Mouse (Mus musculus) stomach, postnatal 0 days (tissue): ENCODE measurements at regions not wholly inside any gene's neighbourhood (a gene's known extent, or its start where the extent isn't known, plus 50 kb on each side); places are given as distances from the start of the nearest gene placed in this dataset.

Experiments used
- ATAC-seq: fragments of 200-750 bp; cut with Nextera tagmentation; 2 replicates; pipeline ENCODE4 v1.8.0; 2017; ENCODE audit not compliant: low FRiP score, low TSS enrichment
- DNase-seq: peaks from one replicate; pipeline ENCODE4 v3.0.0-alpha.2; 2016; ENCODE audit warnings: low spot score
- H3K27ac ChIP-seq: fragments of 300-500 bp; sonication (generic); replicated peaks from 2 replicates; pipeline ENCODE4 v1.5.1; 2014; ENCODE audit warnings: mild to moderate bottlenecking, control low read depth
- H3K27me3 ChIP-seq: fragments of 300-500 bp; sonication (generic); 2 replicates; pipeline ENCODE4 v1.6.1; 2014; ENCODE audit warnings: low read length; ENCODE audit not compliant: control insufficient read depth, insufficient read depth
- H3K36me3 ChIP-seq: fragments of 300-500 bp; sonication (generic); 2 replicates; pipeline ENCODE4 v1.6.1; 2014; ENCODE audit warnings: low read length, mixed read lengths; ENCODE audit not compliant: control insufficient read depth, insufficient read depth
- H3K4me1 ChIP-seq: fragments of 300-500 bp; sonication (generic); replicated peaks from 2 replicates; pipeline ENCODE4 v1.6.1; 2014; ENCODE audit warnings: antibody characterized with exemption; ENCODE audit not compliant: control insufficient read depth, insufficient read depth
- H3K4me2 ChIP-seq: fragments of 300-500 bp; sonication (generic); replicated peaks from 2 replicates; pipeline ENCODE4 v1.6.1; 2014; ENCODE audit warnings: low read depth, mild to moderate bottlenecking, control low read depth, moderate library complexity
- H3K4me3 ChIP-seq: fragments of 300-500 bp; sonication (generic); 2 replicates; pipeline ENCODE4 v1.5.1; 2014; ENCODE audit warnings: low read depth, low read length, control low read depth
- H3K9ac ChIP-seq: fragments of 300-500 bp; sonication (generic); 2 replicates; pipeline ENCODE4 v1.6.1; 2014; ENCODE audit warnings: mild to moderate bottlenecking, low read length, control low read depth, mixed read lengths
- H3K9me3 ChIP-seq: fragments of 300-500 bp; sonication (generic); 2 replicates; pipeline ENCODE4 v1.6.1; 2016; ENCODE audit warnings: low read length; ENCODE audit not compliant: control insufficient read depth
- CTCF ChIP-seq: IDR thresholded peaks from 2 replicates; pipeline ENCODE4 v1.5.1; 2016; ENCODE audit warnings: antibody characterized with exemption, low read depth, mild to moderate bottlenecking, moderate library complexity
- EP300 ChIP-seq: optimal IDR thresholded peaks from 2 replicates; pipeline ENCODE3; 2016; ENCODE audit warnings: antibody characterized with exemption
- WGBS: fragments of 180-500 bp; shearing (Covaris S2); extraction: QIAGEN DNeasy Blood & Tissue Kit; methylation state at CpG from one replicate; pipeline ENCODE4 v1.1.7; 2014; 5-methylcytosine and 5-hydroxymethylcytosine counted together

DNA sequence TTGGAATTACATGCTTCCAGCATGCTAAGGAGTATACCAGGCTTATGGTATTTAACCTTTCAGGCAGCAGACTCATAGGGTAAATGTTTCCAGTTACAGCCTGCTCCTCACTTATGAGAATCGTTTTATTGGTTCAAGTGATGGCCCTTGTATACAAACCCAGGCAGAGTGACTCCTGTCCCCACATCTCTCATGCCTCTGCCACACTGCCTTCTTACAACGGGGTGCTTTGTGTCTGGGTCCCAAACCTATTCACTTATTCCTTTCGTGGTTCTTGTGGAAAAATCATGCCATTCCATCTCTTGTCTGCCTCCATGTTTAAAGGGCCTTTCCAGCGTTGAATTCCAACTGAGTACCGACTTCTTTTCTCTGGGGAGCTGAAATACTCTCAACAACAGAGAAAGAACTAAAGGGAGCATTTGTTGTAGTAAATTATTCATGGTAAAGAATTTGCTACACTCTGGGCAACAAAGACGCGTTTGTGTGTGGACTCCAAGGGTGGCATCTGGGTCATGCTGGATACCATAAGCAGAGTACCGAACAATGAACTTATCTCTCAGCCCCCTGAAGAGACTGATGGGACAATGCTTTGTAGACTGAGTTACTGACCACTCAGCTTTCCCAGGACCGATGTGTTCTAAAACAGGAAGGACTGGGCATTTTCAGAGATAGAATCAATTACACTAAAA lies 291.6 kb downstream of the Pten start:
- no peak for TF ChIP-seq EP300
- no peak for TF ChIP-seq CTCF
- ATAC-seq = no peak

DNA sequence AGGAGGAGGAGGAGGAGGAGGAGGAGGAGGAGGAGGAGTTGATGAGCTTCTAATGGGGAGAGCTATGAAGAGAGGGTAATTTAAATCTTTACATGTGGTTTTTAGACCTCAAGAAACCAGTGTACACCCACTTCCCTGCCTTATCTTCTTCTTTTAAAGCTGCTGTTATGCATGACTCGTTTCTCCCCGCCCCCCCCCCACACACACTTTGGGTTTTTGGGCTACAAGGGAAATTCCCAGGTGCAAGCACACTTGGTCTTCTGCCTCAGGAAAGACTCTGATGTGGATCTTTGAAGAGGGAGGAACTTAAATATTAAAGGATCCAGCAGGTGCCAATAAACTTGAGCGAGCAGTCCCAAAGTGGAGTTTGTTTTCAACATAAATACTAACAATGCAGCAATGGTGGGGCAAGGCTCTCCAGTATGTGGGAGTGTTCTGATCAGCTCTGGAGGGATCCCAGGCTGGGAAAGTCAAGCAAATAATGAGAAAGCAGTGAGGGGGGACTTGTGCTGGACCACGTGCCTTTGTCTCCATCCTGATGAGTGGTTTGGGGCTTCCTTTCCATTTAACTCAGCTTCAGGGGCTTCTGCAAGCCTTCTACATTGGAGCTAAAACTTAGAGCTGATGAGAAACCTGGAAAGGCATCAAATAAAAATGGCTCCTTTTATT lies 296.0 kb downstream of the Pten start:
- Histone ChIP-seq H3K9me3 (no peaks in the 10 kb centered on the region), H3K27me3 (no peaks in the 10 kb centered on the region), H3K9ac (no peak overlapping the region), H3K4me1 (no peaks in the 10 kb centered on the region), H3K36me3 (no peaks in the 10 kb centered on the region), H3K4me3 (no peak overlapping the region), H3K4me2 (no peak overlapping the region), H3K27ac (no peak overlapping the region)
- ATAC-seq (no peak), DNase-seq (no peak)
- 72% methylated on average over 4 of the region's 4 CpGs for WGBS
- TF ChIP-seq EP300 (no peak), CTCF (no peak)

More for the DNA sequence above, 291.6 kb downstream of the Pten start:
- Histone ChIP-seq H3K4me1 (no peaks in the 10 kb centered on the region), H3K4me2 (no peak overlapping the region), H3K9me3 (no peaks in the 10 kb centered on the region), H3K36me3 (no peaks in the 10 kb centered on the region), H3K4me3 (no peak overlapping the region), H3K9ac (no peak overlapping the region), H3K27me3 (no peaks in the 10 kb centered on the region), H3K27ac (no peak overlapping the region)
- DNase-seq = no peak
- 79% methylated on average over 9 of the region's 9 CpGs for WGBS

DNA sequence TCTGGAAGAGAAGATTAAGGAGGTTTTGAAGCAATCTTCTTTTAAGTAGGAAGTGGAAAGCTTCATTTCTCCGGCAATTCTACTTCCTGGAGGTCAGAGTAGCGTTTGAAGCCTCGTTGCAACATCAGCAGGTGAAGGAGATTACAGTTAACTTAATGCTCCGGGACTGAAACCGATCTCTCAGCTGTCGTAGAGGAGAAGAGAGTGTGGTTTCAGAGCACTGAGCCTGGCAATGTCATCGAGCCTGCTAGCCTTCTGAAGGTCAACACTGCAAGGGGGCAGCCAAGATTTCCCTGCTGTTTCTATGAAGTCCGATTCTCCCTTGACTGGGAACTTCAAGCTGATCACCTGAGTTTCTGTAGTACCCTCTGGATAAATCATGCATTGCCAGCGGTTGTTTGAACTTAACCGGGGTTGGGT lies 299.1 kb downstream of the Pten start:
- WGBS = 48% methylated on average over 10 of the region's 10 CpGs
- Histone ChIP-seq H3K27ac (no peak overlapping the region), H3K9ac (no peak overlapping the region), H3K4me1 (no peaks in the 10 kb centered on the region), H3K4me2 (no peak overlapping the region), H3K27me3 (no peaks in the 10 kb centered on the region), H3K9me3 (no peaks in the 10 kb centered on the region), H3K36me3 (no peaks in the 10 kb centered on the region), H3K4me3 (no peak overlapping the region)
- DNase-seq (no peak), ATAC-seq (no peak)
- TF ChIP-seq CTCF (no peak), EP300 (no peak)

DNA sequence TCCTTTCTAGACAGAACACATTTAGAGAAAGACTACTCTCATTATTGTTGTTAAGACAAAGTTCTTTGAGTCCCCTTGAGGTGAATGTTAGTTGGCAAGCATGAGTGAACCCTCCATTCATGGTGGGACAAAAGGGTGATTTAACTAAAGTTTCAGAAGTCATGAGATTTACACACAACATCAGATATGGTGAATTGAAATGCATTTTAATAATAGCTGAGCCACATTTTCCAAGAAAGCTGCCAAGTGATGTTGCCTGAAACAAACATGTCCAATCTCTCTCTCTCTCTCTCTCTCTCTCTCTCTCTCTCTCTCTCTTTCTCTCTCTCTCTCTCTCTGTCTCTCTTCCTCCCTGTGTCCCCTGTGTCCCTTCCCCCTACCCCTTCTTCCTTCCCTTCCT lies 303.7 kb downstream of the Pten start:
- H3K36me3 ChIP-seq = no peaks in the 10 kb centered on the region
- no peak overlapping the region for H3K9ac ChIP-seq
- ATAC-seq (no peak), DNase-seq (no peak)
- H3K27me3 ChIP-seq = no peaks in the 10 kb centered on the region
- H3K9me3 ChIP-seq = no peaks in the 10 kb centered on the region
- H3K27ac ChIP-seq = no peak overlapping the region
- H3K4me3 ChIP-seq = no peak overlapping the region
- no peaks in the 10 kb centered on the region for H3K4me1 ChIP-seq
- H3K4me2 ChIP-seq = no peak overlapping the region
- TF ChIP-seq EP300 (no peak), CTCF (no peak)

DNA sequence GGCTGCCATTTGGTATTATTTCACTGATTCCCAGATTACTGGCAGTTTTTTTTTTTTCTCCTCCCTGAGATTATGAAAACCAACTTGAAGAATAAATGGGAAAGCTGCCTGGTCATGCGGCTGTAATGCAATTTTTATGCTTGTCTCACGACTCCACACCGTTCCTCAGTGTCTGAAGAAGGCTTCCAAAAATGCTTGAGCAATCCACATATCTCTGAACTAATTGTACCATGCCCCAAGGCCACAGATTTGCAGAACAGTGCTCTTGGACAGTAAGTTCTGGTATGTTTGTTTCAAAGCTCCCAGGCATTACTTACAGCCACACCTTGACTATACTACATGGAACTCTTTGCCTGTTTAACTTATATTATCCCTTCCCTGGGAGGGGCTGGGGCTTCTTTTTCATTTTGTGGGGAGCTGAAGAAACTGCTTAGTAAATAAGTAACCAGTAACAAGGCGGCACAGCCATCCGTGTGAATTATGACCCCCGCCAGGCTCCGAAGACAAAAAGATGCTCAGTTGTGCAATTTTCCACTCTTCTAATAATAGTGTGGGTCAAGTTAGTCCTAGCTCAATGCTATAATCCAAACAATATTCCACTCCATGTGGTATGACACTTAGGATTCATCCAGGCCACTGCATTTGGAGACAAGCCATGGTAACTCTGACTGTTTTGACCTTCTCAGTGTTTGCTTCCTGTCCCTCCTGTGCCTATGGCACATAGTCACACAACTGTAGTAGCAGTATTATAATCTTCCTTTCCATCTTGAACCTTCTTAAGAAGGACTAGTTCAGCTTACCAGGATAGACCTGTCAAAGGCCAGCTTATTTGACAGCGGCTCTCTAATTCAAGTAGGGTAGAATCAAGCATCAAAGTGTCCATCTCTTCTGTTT lies 305.1 kb downstream of the Pten start:
- WGBS = 68% methylated on average over 8 of the region's 8 CpGs
- no peak overlapping the region for H3K9ac ChIP-seq
- no peak for TF ChIP-seq EP300
- no peak for TF ChIP-seq CTCF
- ATAC-seq = no peak
- H3K27me3 ChIP-seq = no peaks in the 10 kb centered on the region
- no peaks in the 10 kb centered on the region for H3K36me3 ChIP-seq
- H3K4me3 ChIP-seq = no peak overlapping the region
- H3K9me3 ChIP-seq = no peaks in the 10 kb centered on the region
- H3K27ac ChIP-seq = no peak overlapping the region
- no peaks in the 10 kb centered on the region for H3K4me1 ChIP-seq
- no peak overlapping the region for H3K4me2 ChIP-seq
- DNase-seq = no peak
